Mouse (Mus musculus): ENCODE data around the gene Epop.
"Not testable (repeated sequence)": the region's sequence is repeated elsewhere in the genome, so short reads cannot be mapped to it uniquely, and the experiment has no call there.

Gene Epop

DNA sequence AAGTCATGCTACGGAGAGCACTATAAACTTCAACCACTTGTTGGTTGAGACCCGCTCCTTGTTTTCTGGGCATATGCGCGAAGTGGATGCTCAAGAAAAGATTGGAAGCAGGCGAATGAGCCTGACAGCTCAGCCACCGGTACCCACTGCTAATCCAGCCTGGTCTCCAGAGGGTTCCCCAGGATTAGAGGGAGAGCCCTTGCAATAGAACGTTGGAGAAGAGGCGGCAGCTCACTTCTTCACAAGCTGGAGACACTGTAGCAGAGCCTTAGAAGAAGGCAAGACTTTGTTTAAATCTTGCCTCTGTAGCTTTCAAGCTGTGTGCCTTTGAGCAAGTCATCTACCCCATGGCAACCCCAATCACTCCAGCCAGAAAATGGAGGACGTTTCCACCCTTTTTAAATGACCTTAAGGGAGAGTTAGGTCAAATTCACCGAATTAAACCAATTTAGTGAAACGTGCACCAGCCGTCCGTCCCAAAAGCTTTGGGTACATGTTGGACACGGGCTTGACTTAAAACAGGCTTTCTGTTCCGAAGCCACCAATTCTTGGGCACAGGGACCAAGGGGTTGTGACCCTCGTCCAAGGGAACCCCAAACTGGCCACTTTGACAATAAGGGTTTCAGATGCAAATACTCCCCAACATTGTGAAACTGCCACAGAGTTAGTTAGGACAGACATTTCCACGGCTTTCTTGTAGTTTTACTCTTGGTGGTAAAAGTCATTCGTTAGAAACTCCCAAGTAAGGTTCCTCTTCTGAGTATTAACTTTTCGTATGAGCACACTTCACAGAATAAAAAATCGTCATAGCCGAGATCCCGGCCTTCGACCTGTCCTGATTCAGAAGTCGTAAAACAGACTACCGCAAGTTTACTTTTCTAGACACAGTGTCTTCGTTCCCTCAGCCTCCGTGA is 31.5 kb upstream of the Epop start:
- in situ Hi-C loops (cut with MboI, MseI), result no loop called here

DNA sequence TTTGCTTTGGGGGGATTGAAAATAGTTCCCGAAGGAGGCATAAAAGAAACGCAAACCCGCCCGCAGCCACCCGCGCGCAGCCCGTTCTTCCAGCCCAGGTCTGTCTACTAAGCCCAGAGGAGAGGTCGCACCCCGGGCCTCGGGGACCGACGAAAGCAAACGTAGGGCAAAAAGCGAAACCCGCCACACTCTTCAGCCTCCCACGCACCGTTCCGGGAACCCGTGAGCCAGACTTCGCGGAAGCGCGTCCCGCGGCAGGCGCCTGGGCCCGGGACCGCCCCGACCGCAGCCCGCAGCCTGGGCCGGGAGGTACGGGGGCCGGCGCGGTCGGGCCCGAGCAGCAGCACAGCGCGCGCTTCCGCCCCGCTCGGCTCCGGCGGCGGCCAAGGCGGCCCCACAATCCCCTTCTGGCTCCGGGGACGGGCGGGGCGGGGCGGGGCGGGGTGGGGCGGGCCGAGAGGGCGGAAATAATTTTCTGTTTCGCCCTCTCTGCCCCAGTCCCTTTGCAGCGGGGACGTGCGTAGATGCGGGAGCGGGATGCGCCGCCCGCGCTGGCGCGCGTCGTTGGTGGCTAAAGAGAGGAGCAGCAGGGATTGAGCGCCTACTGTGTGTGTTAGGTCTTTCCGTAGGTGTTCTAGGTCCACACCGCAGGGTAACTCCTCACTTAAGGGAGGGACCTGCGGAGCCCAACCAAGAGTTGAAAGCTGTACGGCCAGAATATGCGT is 30.6 kb upstream of the Epop start:
- in situ Hi-C loops (cut with MboI, MseI), result no loop called here

DNA sequence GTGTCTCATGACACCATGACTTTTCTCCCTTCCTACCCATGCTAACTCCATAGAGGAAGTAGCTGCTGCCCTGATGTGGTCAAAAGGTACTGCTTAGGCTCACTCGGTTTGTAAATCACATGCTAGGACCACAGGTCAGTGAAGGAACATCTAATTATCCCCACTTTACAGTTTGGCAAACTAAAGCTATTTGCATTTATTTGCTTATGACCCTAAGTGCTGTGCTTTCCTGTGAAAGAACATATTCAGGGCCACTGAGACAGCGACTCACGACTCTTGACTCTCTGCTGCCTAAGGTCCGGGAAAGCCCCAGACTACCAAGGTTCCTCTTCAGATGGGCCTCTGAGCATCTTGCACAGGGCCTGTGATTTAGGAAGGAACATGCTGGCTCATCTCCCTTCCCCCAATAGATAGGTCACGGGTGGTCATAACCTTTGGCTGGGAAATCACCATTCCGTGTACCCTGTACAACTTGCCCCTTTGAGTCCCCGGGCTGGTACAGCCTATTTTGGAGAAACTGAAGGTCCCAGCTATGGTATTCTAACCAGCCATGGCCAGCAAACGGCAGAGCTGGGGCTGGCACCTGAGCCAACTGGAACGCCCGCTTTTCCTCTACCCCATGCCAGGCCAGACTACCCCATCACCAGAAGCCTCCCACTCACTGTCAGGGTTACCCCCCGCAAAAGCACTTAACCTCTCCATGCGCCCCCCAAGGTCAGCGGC is 29.9 kb upstream of the Epop start:
- in situ Hi-C loops (cut with MboI, MseI), result no loop called here

DNA sequence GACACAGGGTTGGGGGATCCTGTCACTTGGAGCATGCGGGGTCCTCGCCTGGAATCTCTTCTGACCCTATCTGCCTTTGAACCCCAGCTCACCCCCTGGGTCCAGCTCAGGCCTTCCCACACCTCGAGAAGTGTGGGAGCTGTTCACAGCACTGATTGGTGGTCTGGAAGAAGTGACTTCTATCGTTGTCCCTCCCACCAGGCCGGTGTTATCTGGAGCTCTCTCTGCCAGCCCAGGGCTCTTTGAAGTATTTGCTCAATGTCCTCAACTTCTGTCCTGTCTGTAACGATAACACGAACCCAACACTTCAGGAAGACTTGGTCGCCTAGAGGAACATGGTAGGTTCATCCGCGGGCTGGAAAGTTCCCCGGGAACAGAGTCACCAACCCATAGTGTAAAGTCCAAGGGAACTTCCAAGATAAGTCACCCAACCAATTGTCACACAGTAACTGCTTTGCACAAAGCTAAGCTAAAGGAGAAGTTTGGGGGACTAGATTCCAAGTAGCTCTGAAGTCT is 29.3 kb upstream of the Epop start:
- in situ Hi-C loops (cut with MboI, MseI), result no loop called here

DNA sequence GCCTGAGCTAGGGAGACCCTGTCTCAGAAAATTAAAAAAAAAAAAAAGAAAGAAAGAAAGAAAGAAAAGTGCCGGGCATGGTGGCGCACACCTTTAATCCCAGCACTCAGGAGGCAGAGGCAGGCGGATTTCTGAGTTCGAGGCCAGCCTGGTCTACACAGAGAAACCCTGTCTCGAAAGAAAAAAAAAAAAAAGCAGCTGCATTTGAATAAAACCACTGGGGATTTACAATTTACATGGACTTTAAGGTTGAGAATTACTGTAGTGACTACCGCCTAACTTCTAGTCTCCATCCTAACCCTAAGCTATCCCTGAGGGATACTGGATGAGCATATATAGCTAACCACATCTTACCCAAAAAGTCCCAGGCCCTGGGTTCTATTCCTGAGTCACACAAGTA is 28.5 kb upstream of the Epop start:
- in situ Hi-C loops (cut with MboI, MseI), result not testable (repeated sequence)

DNA sequence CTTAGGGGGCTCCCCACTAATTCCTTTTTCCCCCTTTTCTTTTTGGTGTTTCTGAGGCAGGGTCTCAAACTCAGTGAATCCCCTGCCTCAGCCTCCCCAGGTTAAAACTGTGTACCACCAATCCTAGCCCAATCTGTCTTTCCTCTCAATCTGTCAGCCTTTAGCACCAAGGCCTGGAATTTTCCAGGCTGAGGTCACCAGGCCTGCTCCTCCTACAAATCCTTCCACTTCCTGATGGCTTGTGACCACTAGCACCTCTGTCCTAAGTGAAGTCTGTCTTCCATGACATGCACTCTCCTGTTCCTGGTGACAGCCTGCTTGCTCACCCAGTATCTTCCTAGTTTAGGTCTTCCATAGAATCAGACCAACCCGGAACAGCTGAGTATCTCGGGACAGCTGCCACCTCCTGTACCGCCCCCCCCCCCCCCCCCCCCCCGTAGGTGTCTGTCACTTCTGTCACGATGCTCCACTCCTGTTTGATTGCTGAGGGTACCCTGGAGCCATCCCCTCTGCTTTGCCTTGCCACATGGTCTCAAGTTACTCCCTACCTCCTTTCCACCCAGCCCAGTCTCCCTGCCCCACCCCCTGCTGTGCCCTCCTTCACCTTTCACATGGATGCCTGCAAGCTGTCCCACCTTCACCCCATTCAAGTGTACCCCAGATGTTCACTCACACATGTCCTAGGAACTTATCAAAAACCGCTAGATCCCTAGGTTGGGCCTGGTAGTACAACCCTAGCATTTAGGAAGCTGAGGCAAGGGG is 27.9 kb upstream of the Epop start:
- in situ Hi-C loops (cut with MboI, MseI), result no loop called here

DNA sequence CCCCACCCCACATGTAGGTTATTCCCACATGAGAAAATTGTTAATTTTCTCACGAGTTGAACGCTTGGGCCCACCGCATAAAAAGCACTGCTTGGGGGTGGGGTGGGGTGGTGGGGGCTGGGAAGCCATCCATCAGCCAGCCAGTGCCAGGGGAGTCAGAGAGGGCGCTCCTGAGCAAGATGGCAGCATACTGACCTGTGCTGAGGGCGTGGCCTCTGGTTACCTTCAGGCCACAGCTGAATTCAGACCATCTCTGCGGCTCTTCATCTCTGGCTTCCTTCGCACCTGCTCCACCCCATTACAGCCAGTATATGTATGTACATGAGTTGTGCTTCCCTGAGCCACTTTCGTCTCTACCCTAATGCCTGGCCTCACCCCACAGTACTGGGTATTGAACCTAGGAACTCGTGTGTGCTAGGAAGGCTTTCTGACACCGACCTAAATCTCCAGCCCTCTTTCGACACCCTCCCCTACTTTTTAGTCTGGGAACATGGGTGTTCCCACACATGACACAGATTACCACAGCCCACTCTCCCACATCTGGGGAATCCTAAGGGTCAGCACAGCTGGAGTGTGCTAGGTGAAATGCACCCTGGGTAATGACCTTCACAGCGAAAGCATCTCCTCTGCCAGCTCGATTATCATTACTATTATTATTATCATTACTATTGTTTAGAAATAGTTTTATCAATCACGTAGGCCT is 26.9 kb upstream of the Epop start:
- in situ Hi-C loops (cut with MboI, MseI), result no loop called here

DNA sequence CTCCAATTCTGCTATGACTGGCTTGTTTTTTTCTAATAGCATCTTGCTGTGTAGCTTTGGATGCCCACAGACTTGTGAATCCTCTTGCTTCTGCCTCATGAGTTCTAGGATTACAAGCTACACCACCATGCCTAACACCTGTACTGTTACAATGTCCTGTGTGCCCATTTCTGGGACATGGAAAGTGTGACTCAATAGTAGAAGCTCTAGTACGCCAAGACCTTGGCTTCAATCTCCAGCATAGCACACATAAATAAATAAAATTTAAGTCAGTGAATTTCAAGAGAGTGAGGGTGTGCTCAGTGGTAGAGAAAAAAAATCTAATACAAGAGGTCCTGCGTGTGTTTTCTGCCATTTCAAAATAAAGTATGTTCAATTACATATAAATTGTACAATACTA is 24.7 kb upstream of the Epop start:
- in situ Hi-C loops (cut with MboI, MseI), result loop anchor here (5.0 kb wide), 1 partner anchor 43 kb away; no protein-coding TSS in a partner anchor

DNA sequence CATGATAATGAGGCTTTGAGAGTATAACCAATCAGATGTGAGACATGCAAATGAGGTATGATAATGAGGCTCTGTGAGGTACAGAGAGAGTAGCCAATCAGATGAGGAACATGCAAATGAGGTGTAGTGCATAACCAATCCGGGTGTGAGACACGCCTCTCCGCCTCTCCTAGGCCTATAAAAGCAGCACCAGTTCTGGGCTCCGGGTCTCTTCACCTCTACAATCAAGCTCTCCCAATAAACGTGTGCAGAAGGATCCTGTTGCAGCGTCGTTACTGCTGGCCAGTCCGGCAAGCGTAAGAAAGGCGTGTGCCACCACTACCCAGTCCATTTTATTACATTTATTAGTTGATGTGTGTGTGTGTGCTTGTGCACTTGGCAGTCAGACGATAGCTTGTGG is 23.9 kb upstream of the Epop start:
- in situ Hi-C loops (cut with MboI, MseI), result loop anchor here (5.0 kb wide), 1 partner anchor 44 kb away; no protein-coding TSS in a partner anchor

DNA sequence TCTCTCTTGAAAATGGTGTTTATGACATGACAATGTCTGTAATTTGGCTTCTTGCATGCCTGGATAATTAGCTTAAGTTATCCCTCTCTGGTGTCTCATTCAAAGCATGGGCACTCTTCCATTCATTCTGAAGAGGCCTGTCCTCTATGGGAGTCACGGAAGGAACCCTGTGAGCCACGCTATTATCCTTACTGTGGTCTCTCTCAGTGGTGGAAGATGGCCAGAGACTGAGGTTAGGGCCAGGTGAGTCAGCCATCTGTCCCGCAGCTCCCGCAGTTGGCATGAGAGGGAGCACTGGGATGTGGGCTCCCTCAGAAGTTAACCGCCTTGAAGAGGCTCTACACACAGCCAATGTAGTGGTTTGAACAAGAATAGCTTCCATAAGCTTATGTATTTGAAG is 20.8 kb upstream of the Epop start:
- in situ Hi-C loops (cut with MboI, MseI), result loop anchor here (5.0 kb wide), 1 partner anchor 47 kb away; no protein-coding TSS in a partner anchor

DNA sequence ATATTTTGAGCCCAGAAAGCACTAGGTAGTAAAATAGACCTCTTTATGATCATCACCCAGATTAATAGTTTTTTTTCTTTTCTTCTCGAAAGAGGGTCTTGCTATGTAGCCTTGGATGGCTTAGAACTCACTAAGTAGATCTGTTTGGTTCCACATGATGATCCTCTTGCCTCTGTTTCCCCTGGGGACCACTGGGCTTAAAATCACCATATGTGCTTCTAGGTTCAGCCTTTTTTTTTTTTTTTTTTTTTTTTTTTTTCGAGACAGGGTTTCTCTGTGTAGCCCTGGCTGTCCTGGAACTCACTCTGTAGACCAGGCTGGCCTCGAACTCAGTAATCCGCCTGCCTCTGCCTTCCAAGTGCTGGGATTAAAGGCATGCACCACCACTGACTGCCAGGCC is 19.0 kb upstream of the Epop start:
- in situ Hi-C loops (cut with MboI, MseI), result not testable (repeated sequence)

DNA sequence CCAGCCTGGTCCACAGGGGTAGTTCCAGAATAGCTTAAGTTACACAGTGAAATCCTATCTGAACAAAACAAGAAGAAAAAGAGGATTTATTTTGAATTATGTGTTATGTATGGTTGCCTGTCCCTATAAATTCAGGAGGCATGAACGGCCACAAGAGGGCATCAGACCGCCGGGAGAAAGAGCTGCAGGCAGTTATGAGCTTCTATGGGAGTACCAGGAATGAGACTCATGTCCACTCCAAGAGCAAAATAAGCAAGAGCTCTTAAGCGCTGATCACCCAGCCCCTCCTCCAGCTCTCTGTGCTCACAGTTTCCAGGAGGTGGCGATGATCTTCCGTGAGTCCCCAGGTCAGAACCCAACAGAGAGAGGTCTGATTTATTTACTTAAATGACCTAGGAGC is 15.3 kb upstream of the Epop start:
- in situ Hi-C loops (cut with MboI, MseI), result no loop called here

DNA sequence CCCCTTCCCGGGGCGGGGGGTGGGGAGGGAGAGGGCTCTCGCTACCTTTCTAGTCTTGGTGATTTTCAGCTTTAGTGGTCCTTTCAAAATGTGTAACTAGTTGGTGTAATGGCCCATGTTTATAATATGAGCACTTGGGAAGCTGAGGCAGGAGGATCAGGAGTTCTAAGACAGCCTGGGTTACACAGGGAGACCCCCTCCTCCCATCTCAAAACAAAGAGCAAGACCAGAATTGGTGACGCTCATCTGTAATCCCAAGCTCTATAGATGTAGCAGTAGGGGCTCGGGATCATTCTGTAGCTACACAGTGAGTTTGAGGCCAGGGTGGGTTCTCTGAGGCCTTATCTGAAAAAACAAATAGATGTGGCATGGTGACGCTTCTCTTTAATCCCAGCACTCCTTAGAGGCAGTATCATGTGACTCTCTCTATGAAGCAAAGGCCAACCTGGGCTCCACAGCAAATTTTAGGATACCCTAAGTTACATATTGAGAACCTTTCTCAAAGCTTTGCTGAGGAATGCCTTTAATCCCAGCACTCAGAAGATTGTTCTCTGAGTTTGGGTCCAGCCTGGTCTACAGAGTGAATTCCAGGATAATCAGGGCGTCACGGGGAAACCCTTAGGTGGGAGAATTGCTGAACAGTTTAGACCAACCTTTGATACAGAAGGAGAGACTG is 14.0 kb upstream of the Epop start:
- in situ Hi-C loops (cut with MboI, MseI), result no loop called here

DNA sequence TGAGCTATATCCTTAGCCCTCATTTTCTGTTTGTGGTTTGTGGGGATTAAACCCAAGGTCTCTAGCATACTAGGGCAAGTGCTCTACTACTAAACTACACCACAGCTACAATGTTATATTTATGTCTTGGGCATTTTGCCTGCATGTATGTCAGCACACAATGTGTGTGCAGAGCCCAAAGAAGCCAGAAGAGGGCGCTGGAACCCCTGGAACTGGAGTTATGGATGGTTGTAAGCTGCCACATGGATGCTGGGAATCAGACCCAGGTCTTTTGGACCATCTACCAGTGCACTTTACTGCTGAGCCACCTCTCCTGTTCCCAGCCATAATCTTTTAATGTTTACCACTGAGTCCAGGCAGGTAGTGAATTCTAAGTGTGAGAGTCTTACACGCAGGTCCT is 13.2 kb upstream of the Epop start:
- in situ Hi-C loops (cut with MboI, MseI), result no loop called here

DNA sequence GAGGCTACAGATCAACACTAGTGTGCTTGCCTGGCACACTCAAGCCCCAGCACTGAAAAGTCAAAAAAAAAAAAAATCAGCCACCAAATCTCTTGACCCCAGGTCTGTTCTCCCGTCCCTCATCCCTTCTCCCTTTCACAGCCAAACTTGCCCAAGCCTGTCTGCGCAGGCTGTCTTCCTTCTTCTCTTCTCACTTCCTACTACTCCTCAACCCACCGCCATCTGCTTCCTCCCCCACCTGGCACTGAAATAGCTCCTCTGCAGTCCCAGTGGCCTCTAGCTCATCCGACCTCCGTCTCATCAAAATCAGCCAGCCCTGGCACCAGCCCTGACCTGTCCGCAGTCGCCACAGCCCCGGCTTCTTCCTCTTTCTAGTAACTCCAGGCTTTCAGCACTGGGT is 12.2 kb upstream of the Epop start:
- in situ Hi-C loops (cut with MboI, MseI), result no loop called here

DNA sequence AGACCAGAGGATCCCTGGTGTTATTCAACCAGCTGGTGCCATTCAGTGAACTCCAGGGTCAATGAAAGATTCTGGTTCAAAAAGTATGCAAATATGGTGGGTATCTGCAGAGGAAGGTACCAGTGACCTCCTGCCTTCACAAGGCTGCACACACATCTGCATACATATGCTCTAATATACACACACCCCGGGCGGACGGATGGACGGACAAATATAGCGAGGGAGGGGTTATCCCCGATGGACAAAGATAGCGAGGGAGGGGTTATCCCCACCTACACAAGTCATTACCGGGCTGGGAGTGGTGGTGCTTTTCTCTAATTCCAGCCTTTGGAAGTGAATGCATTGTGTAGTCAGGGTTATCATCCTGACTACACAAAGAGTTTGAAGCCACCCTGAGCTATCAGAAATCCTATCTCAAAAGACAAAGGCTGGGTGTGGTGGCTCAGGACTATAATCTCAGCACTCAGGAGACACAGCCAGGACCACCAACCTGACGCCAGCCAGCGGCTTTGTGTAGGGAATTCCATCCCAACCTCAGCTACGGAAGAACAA is 6.0 kb upstream of the Epop start:
- in situ Hi-C loops (cut with MboI, MseI), result loop anchor here (10.0 kb wide), 1 partner anchor 59 kb away; no protein-coding TSS in a partner anchor

DNA sequence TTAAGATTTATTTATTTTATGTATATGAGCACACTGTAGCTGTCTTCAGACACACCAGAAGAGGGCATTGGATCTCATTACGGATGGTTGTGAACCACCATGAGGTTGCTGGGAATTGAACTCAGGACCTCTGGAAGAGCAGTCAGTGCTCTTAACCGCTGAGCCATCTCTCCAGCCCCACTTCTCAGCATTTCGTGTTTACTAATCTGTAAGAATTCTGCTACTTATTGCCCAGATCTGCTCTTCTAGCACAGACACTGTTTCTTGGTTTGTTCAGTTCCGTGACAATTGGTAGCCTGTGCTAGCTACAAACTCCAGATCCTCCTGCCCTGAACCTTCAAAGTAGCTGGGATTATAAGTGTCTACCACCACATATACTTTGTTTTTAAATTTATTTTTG is 2.9 kb upstream of the Epop start:
- in situ Hi-C loops (cut with MboI, MseI), result loop anchor here (10.0 kb wide), 1 partner anchor 62 kb away; no protein-coding TSS in a partner anchor

DNA sequence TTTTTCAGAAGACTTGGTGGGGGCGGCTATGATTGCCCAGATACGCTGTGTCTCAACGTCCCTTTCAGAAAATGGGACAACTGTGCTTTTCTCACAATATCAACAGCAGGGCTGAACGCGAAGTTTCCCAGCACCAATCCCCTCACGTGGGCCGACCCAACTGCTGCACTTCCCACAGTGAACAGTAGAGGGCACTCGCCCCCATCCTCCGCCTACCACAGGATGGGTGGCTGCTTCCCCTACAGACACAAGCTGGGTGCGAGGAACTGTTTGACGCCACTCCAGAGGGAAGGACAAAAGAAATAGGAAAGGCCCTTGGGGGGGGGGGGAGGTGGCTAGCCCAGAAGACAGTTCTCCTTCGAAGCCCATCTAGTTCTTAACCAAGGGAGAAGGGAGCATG is 2.4 kb upstream of the Epop start:
- in situ Hi-C loops (cut with MboI, MseI), result loop anchor here (10.0 kb wide), 1 partner anchor 63 kb away; no protein-coding TSS in a partner anchor

DNA sequence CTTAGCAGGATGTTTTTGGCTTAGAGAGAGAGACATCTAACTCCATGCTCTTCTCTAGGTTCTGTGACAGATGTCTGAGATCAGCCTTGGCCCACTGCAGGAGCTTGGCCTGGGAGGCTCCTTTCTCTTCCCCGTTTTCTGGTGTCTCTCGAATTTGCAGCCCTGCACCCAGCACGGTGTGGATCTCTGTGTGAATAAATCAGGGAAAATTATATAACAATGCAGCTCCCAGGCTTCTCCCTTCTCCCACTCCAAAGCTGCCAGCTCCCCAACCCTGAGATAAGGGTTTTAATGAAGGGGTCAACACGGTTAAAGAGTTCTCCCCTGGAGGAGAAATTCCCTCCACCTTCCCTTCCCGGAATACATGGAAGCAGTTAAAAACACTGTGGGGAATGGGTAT is 2.0 kb upstream of the Epop start:
- in situ Hi-C loops (cut with MboI, MseI), result loop anchor here (10.0 kb wide), 1 partner anchor 63 kb away; no protein-coding TSS in a partner anchor
